In genomic region chr4:121025681-121026080, GRCm38 (mm10) we compare ENCODE assay signal across 17 mouse cellular contexts. TPM values are rescaled to one million over a fixed set of nuclear protein-coding genes. Genes with fewer than 3 reads are reported as not detected.
"Had no signal": no experiment of that assay in that cellular context is flagged by ENCODE, and none has a peak within 500 bp of the region (broad histone marks: within the 10 kb centered on the region; RNA-seq: fewer than 3 reads in every experiment).

No protein-coding gene starts in this region.

- H3K9me3 ChIP-seq: intestine, embryonic 15.5 days; kidney, embryonic 15.5 days; limb, embryonic 12.5 days; lung, embryonic 15.5 days; midbrain, embryonic 15.5 days; neural tube, embryonic 13.5 days had no signal

- H3K4me1 ChIP-seq: intestine, embryonic 15.5 days; kidney, embryonic 15.5 days; limb, embryonic 12.5 days; lung, embryonic 15.5 days; midbrain, embryonic 15.5 days; neural tube, embryonic 13.5 days had no signal

- H3K27ac ChIP-seq: hindbrain, embryonic 14.5 days; intestine, embryonic 15.5 days; kidney, embryonic 15.5 days; limb, embryonic 12.5 days; lung, embryonic 15.5 days; midbrain, embryonic 15.5 days; neural tube, embryonic 13.5 days had no signal

- H3K4me2 ChIP-seq: hindbrain, embryonic 14.5 days; intestine, embryonic 15.5 days; kidney, embryonic 15.5 days; limb, embryonic 12.5 days; lung, embryonic 15.5 days; midbrain, embryonic 11.5 days; midbrain, embryonic 15.5 days; neural tube, embryonic 13.5 days had no signal

- ATAC-seq: intestine, embryonic 15.5 days; midbrain, embryonic 15.5 days had no signal

- DNase-seq: kidney, adult 2 months; kidney, postnatal 14 days; layer of hippocampus, adult 9-11 months; layer of hippocampus, postnatal 36 days; retina, postnatal 1 day; right cerebral cortex, postnatal 14 days had no signal

- H3K4me3 ChIP-seq: intestine, embryonic 15.5 days; kidney, embryonic 15.5 days; limb, embryonic 12.5 days; lung, embryonic 15.5 days; midbrain, embryonic 15.5 days; neural tube, embryonic 13.5 days had no signal

- H3K36me3 ChIP-seq: intestine, embryonic 15.5 days; kidney, embryonic 15.5 days; limb, embryonic 12.5 days; lung, embryonic 15.5 days; midbrain, embryonic 15.5 days; neural tube, embryonic 13.5 days had no signal

- H3K9ac ChIP-seq: hindbrain, embryonic 14.5 days; intestine, embryonic 15.5 days; kidney, embryonic 15.5 days; limb, embryonic 12.5 days; lung, embryonic 15.5 days; midbrain, embryonic 15.5 days; neural tube, embryonic 13.5 days had no signal

- H3K27me3 ChIP-seq: intestine, embryonic 15.5 days; kidney, embryonic 15.5 days; limb, embryonic 12.5 days; lung, embryonic 15.5 days; midbrain, embryonic 15.5 days; neural tube, embryonic 13.5 days had no signal

RNA-seq across cellular contexts. Expression of gene Col9a2, which starts 13.5 kb away (rescaled TPM):
- total RNA-seq: liver, adult 2 months; megakaryocyte, adult 5-6 weeks; monocyte, adult 5-6 weeks had no signal
- polyA plus RNA-seq: kidney, adult 2 months; liver, adult 2 months had no signal
